Mouse (Mus musculus): ENCODE data around the gene Clec2i.
"Not testable (repeated sequence)": the region's sequence is repeated elsewhere in the genome, so short reads cannot be mapped to it uniquely, and the experiment has no call there.

Gene Clec2i

DNA sequence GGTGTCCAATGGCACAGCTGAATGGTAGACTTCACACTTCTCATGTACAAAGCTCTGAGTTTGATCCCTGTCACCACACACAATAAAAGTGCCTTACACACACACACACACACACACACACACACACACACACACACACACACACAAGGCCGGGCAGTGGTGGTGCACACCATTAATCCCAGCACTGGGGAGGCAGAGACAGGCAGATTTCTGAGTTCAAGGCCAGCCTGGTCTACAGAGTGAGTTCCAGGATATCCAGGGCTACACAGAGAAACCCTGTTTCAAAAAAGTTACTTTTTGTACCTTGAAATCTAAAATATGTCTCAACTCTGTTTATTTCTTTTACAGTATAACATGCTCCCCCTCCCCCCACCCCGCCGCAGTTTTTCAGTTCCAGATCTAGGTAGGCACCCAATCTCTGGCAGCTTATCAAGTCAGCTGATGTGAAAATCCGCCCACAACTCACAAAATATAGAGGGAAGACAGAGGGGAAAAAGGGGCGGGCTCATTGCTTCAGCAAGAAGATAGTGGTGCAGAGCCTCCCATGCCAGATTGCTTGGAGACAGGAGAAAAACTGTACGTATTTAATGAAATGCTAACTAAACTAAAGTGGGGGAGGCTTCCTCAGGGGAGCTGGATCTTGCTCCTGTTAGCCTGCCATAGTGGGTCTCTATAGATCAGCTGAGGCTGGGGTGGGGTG is at the start of gene Clec2i:
Gene Clec2i, plus strand, starts transcription at position 498 of the 700 bp plus-strand sequence.
- DNase-seq (ENCODE audit: low spot score in 2 of 2) = peak; percentile 85 to 89

- peak; percentile 84 to 86 for DNase-seq (ENCODE audit: low spot score in 2 of 2)
Observed at GRCm38 (mm10) chr6:128838342-128839265, 48.8 kb upstream of the Clec2i start.

GRCm38 (mm10) chr6:128839266-128839771 is 48.1 kb upstream of the Clec2i start:
- peak; percentile 91 to 94 for DNase-seq (ENCODE audit: low spot score in 2 of 2)

GRCm38 (mm10) chr6:128839921-128840320 is 47.5 kb upstream of the Clec2i start:
- DNase-seq (ENCODE audit: low spot score in 2 of 2) = no peak

DNA sequence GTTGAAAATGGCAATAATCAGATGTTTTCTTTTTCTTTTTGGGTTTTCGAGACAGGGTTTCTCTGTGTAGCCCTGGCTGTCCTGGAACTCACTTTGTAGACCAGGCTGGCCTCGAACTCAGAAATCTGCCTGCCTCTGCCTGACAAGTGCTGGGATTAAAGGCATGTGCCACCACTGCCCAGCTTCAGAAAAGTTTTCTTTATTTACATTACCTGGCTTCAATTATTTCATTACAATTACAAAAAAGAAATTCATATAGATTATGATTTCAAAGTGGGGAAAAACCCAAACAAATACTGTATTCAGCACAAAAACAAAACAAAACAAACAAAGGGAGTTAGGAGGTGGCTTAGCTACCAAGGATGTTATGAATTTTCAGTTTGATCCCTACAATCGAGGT is 46.7 kb upstream of the Clec2i start:
- not testable (repeated sequence) for DNase-seq (ENCODE audit: low spot score in 2 of 2)

DNA sequence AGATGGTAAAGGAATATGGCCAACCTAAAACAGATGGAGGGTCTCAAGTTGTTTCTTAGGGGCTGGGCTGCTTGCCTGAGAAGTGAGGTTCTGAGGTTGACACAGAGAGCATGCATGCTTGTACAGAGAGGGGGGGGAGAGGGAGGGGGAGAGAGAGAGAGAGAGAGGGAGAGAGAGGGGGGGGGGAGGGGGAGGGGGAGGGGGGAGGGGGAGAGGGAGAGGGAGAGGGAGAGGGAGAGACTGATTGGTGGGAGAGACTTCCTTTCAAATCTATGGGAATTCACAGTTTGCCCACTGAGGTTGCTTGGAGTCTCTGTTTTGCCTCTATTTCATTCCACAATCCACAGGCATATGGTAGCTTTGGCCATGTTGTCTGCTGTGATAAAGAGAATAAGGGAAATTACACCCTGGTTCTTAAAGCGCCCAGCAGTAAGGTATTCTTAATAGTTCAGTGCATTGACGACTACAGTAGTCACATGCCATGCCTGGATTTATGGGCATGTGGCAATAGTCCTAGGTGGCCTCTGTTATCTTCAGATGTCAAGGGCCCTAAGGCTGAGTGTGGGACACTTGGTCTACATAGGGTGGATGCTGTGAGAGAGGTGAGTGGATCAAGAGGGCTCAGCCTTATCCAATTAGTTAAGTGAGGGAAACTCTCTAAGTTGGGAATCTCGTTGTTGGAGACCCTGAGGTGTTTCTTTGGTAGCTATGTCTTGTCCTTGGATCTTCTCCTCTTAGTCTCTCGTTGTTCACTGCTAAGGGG is 45.9 kb upstream of the Clec2i start:
- DNase-seq (ENCODE audit: low spot score in 2 of 2) = no peak

DNA sequence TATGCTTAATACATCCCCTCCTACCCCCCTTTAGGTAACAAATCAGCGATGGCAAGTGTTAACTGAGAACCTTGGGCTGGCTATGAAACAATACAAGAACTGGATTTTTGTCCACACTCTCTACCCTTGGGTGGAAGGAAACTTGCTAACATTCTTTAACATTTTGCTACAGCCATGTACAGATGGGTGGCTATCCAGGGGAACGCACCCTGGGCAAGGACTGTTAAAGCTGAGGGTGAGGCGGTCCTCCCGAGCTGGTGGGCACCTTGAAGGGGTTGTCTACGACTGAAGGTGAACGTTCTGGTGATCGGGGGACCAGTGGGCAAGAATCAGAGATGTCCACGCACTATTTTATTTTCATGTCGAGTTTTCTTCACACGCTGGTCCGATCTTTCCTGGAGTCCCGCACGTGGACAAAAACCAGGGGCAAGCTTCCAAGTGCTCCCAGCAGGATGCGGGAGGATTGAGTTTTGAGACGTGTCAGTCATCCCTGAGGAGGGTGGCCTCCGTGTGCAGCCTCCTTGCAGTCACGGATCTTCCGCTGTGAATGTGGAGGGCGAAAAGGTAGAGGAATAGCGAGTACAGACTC is 44.9 kb upstream of the Clec2i start:
- no peak for DNase-seq (ENCODE audit: low spot score in 2 of 2)

DNA sequence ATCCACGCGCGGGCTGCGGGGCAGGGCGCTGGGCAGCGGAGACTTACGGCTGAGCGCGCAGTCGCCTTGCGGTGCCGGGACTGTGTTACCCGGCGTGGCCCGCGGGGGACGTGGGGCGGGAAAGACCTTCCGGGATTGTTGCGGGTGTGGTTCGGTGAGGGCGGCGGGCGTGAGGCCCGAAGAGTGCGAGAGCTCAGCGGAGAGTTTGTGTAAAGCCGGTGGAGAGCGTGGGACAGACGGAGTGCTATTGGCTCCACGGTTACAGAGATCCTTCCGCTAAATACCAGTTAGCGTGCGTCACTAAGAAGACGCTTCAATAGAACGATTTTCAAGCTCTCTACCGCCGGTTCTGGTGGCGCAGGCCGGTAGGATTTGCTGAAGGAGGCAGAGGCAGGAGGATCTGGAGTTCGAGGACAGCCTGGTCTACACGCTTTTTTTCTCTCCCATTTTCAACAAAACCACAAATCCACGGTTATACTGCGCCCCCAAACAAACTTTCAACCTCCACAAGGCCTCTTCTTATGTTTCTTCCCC is 44.4 kb upstream of the Clec2i start:
- DNase-seq (ENCODE audit: low spot score in 2 of 2) = peak; percentile 84 to 88

GRCm38 (mm10) chr6:128843479-128843992 is 43.9 kb upstream of the Clec2i start:
- DNase-seq (ENCODE audit: low spot score in 2 of 2) = peak; percentile 73 to 83

DNA sequence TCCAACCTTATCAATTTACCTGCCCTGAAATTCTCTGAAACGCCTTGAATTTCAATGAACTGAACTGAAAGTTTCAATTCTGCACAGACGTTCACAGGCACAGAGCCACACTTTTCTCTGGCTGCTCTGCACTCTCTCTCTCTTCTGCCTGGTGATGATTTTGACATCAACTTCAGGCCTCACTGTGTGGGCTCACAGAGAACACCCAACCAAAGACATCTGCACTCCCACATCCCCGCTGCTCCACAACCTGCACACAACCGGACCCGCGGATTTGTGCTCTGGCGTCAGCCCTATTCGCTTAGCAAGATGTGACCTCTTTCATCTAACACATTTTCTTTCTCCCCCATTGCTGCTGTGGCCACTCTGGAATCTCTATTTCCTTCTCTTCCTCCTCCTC is 43.3 kb upstream of the Clec2i start:
- no peak for DNase-seq (ENCODE audit: low spot score in 2 of 2)

DNA sequence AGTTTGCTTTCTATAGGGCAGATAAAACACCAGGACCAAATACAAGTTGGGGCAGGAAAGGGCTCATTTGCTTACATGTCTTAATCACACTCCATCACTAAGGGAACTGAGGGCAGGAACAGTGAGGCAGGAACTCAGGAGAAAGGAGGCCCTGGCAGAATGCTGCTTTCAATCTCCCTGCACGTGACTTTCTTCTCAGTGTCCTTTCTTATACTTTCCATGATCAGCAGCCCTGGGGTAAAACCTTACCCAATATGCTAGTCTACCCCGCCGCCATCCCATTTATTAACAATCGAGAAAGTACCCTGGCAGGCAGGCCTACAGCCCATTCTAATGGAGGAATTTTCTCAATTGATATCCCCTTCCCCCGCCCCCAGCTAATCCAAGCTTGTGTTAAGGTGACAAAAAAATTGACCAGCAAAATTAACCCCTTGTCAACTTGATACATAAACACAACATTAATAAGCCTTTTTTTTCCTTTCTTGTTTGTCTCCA is 42.8 kb upstream of the Clec2i start:
- no peak for DNase-seq (ENCODE audit: low spot score in 2 of 2)

- DNase-seq (ENCODE audit: low spot score in 2 of 2) = peak; percentile 84 to 88
Observed at GRCm38 (mm10) chr6:128845319-128845979, 41.9 kb upstream of the Clec2i start.

DNA sequence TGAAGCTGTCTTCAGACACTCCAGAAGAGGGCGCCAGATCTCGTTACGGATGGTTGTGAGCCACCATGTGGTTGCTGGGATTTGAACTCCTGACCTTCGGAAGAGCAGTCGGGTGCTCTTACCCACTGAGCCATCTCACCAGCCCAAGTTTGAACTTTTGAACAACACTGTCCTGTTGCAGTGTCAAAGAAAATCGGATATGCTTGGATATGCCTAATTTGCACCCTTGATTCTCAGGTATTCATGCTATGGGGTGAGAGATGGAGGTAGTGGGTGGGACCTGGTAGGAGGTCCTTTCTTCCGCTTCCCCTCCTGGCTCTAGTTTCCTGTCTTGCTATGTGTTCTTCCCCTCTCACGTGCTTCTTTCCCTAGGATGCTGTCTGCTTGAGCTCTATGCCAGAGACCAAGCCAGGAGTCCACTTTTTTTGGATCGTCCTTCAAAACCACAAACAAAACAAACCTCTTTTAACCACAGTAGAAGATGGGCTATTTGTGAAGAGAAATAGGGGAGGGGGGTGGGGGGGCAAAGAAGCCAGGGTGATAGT is 41.3 kb upstream of the Clec2i start:
- DNase-seq (ENCODE audit: low spot score in 2 of 2) = no peak

- no peak for DNase-seq (ENCODE audit: low spot score in 2 of 2)
Observed at GRCm38 (mm10) chr6:128847401-128847800, 40.0 kb upstream of the Clec2i start.

DNA sequence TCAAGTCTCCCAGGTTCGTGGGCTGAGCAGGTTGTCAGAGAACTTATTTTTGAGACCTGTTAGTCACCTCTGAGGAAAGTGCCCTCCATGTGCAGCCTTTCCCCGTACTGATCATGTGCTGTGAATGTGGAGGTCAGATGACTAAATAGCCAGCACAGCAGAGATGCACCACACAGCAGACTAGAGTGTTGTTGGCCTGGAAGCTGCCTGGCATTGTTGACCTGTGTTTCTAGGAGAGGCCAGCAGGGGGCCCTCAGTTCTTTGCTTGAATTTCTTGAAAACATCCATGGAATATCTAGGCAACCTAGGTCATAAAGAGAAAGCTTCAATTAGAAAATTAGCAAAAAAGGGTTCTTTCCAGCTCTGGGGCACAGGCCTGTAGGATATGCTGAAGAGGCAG is 37.5 kb upstream of the Clec2i start:
- DNase-seq (ENCODE audit: low spot score in 2 of 2) = no peak

- DNase-seq (ENCODE audit: low spot score in 2 of 2) = no peak
Observed at GRCm38 (mm10) chr6:128850671-128851070, 36.7 kb upstream of the Clec2i start.

GRCm38 (mm10) chr6:128851151-128851550 is 36.2 kb upstream of the Clec2i start:
- DNase-seq (ENCODE audit: low spot score in 2 of 2) = no peak

DNA sequence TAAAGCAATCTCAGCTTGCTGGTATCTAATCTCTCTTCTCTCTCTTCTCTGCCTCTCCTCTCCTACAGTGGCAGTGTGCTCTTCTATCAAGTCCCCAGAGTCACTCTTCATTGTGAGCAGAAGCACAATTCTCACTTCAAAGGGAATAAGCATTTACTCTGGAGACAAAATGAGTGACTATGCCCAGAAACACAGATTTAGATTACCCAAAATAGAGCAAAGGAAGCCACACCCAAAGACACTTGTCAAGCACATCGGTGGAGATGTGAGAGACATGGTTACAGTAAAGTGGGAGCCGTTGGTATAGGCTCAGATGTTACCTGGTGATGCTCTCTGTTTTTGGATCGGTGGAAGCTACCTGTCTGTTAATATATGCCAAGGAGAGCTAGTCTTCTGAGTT is 34.6 kb upstream of the Clec2i start:
- DNase-seq (ENCODE audit: low spot score in 2 of 2) = no peak

- peak; percentile 76 to 83 for DNase-seq (ENCODE audit: low spot score in 2 of 2)
Observed at GRCm38 (mm10) chr6:128854024-128854820, 33.2 kb upstream of the Clec2i start.

All from spleen, postnatal 36 days (tissue).